Mouse (Mus musculus) testis, postnatal 10 days (tissue): ENCODE results near the gene Gm11239.
"Not testable (repeated sequence)": the region's sequence is repeated elsewhere in the genome, so short reads cannot be mapped to it uniquely, and the experiment has no call there.

Experiments used
- DNase-seq: peaks from one replicate; pipeline ENCODE4 v3.0.0; 2021; ENCODE audit warnings: low spot score

The Gm11239 gene

DNA sequence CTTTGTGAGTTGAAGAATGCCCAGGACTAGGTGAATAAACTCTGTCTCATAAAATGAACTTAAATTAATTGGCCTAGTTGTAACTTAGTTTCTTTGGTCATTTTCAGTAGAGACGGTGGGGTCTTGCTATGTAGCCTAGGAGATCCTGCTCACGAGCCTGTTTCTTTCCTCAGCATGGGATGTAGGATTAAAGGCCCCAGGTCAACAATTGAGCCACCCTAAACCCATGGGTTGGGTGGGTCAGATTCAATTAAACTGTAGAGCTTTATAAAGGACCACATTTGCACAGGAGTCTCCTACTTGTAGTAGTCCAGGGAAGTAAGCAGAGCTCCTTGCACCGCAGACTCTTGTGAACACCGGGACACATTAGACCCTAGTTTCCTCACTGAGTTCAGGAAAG is at the start of gene Gm11239:
Gene Gm11239, plus strand, starts transcription at position 301 of the 400 bp plus-strand sequence.
- DNase-seq, result not testable (repeated sequence)

DNA sequence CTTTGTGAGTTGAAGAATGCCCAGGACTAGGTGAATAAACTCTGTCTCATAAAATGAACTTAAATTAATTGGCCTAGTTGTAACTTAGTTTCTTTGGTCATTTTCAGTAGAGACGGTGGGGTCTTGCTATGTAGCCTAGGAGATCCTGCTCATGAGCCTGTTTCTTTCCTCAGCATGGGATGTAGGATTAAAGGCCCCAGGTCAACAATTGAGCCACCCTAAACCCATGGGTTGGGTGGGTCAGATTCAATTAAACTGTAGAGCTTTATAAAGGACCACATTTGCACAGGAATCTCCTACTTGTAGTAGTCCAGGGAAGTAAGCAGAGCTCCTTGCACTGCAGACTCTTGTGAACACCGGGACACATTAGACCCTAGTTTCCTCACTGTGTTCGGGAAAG is 45.5 kb upstream of the Gm11239 start, which contains the start of gene Gm11237:
Gene Gm11237, plus strand, starts transcription at position 301 of the 400 bp plus-strand sequence.
- not testable (repeated sequence) for DNase-seq

DNA sequence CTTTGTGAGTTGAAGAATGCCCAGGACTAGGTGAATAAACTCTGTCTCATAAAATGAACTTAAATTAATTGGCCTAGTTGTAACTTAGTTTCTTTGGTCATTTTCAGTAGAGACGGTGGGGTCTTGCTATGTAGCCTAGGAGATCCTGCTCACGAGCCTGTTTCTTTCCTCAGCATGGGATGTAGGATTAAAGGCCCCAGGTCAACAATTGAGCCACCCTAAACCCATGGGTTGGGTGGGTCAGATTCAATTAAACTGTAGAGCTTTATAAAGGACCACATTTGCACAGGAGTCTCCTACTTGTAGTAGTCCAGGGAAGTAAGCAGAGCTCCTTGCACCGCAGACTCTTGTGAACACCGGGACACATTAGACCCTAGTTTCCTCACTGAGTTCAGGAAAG is 30.3 kb upstream of the Gm11239 start, which contains the start of gene Gm11236:
Gene Gm11236, plus strand, starts transcription at position 301 of the 400 bp plus-strand sequence.
- not testable (repeated sequence) for DNase-seq

DNA sequence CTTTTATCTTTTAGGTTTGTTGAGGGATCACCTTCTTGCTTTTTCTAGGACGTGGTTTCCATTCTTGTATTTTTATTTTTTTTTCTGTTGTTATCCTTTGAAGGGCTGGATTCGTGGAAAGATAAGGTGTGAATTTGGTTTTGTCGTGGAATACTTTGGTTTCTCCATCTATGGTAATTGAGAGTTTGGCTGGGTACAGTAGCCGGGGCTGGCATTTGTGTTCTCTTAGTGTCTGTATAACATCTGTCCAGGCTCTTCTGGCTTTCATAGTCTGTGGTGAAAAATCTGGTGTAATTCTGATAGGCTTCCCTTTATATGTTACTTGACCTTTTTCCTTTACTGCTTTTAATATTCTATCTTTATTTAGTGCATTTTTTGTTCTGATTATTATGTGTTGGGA is 6.3 kb upstream of the Gm11239 start:
- DNase-seq, result not testable (repeated sequence)

DNA sequence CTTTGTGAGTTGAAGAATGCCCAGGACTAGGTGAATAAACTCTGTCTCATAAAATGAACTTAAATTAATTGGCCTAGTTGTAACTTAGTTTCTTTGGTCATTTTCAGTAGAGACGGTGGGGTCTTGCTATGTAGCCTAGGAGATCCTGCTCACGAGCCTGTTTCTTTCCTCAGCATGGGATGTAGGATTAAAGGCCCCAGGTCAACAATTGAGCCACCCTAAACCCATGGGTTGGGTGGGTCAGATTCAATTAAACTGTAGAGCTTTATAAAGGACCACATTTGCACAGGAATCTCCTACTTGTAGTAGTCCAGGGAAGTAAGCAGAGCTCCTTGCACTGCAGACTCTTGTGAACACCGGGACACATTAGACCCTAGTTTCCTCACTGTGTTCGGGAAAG is 15.1 kb downstream of the Gm11239 start, which contains the start of gene Gm428:
Gene Gm428, plus strand, starts transcription at position 301 of the 400 bp plus-strand sequence.
- not testable (repeated sequence) for DNase-seq

DNA sequence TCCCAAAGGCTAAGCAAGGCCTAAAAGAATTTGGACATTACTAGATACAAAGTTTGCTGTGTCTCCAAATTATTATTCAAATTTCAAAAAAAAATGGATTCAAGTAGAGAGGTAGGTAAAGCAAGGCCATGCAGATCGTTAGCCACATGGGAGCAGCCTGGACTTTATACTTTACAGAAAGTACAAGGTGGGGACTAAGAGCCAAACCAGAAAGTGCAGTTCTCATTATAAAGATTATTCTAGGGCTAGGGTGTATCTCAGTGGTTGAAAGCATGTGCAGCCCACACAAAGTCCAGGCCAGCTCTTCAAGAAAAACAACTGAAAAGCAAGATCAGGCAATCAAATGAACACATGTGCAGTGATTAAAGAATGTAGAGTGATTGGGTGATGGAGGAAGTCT is 50.6 kb downstream of the Gm11239 start:
- DNase-seq, result no peak

DNA sequence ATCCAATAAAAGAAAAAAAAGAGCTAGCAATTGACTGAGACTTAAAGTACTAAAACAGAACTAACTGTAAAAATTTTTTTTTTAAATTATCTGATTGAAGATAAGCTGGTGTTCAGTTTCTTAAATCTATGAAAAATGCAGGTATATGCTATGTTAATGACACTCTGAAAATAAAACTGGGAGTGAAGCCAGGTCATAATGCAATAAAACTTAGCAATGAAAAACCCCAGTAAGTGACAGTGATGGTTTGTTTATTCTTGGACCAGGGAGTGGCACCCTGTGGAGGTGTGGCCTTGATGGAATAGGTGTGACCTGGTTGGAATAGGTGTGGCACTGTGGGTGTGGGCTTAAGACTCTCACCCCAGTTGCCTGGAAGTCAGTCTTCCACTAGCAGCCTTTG is 51.7 kb downstream of the Gm11239 start:
- DNase-seq, result no peak
